Mouse (Mus musculus): Measurements from ENCODE around the gene Trpc7. TPM values are rescaled to one million over a fixed set of nuclear protein-coding genes. Genes with fewer than 3 reads are reported as not detected.

The Trpc7 gene
- polyA plus RNA-seq, 1 experiment from 2014 or later, result 0.20 TPM

DNA sequence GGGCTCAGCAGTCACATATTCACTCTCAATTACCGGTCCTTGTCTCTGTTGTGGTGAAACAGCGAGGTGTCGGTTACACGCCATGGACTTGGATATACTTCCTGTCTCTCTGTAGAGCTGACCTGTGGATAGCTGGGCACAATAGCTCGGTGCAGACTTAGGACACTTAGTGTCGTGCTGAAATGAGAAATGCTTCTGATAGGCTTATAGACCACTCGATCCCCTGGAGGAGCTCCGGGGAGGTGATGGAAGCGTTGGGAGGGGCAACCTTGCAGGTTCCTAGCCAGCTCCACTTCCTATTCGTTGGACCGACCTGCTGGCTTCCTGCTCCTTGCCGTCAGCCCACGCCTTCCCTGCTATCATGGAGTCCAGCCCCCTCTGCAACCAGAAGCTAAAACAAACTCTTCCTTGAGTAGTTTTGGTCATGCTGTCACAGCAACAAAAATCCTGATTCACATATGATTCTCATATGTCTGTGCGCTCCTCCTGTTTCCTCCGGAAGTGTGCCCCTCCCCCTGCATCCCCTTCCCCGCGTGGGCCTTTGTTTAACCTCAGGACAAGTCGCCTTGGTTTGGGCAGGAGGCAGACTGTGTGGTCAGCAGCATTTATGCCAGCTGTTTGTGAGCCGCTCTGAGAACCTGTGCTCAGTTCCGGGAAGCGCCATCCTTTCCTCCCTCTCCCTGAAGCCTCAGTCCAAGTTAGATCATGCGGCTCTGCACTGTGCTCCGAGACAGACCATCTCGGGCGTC lies 130.3 kb downstream of the Trpc7 start:
- Histone ChIP-seq H3K36me3 (ENCODE audit: control insufficient read depth, insufficient read depth, low read length) (no peaks in the 10 kb centered on the region), H3K27ac (ENCODE audit: low read depth, low read length) (peak overlapping the region; percentile 29; the same call in 1 of the 2 replicates), H3K27me3 (ENCODE audit: control insufficient read depth, insufficient read depth, low read length) (peaks cover 11% of the 10 kb centered on the region), H3K9me3 (replicated peaks; ENCODE audit: control insufficient read depth, low read length) (no peaks in the 10 kb centered on the region), H3K4me3 (ENCODE audit: low read depth, low read length) (peak overlapping the region; percentile 3; the same call in 1 of the 2 replicates), H3K9ac (ENCODE audit: low read depth, low read length) (peak overlapping the region; percentile 56; the same call in 1 of the 2 replicates), H3K4me2 (peak overlapping the region; percentile 59), H3K4me1 (ENCODE audit: control insufficient read depth, insufficient read depth, low read length) (peaks cover 26% of the 10 kb centered on the region)
- 29% methylated on average over 25 of the region's 25 CpGs for WGBS (ENCODE audit: insufficient replicate concordance)
- no peak for ATAC-seq (replicated peaks; ENCODE audit: insufficient number of reproducible peaks, low FRiP score, low TSS enrichment)

- peaks cover 11% of the 10 kb centered on the region for H3K27me3 ChIP-seq (ENCODE audit: control insufficient read depth, insufficient read depth, low read length)
- H3K27ac ChIP-seq (ENCODE audit: low read depth, low read length), result no peak overlapping the region
- no peak for ATAC-seq (replicated peaks; ENCODE audit: insufficient number of reproducible peaks, low FRiP score, low TSS enrichment)
- H3K4me3 ChIP-seq (ENCODE audit: low read depth, low read length), result no peak overlapping the region
- no peaks in the 10 kb centered on the region for H3K36me3 ChIP-seq (ENCODE audit: control insufficient read depth, insufficient read depth, low read length)
- no peaks in the 10 kb centered on the region for H3K9me3 ChIP-seq (replicated peaks; ENCODE audit: control insufficient read depth, low read length)
- H3K9ac ChIP-seq (ENCODE audit: low read depth, low read length), result no peak overlapping the region
- 0 out of 2 replicates have a peak overlapping the region, but pooled peaks have one; percentile 6 for H3K4me2 ChIP-seq
- WGBS (ENCODE audit: insufficient replicate concordance), result 31% methylated on average over 13 of the region's 13 CpGs
- H3K4me1 ChIP-seq (ENCODE audit: control insufficient read depth, insufficient read depth, low read length), result peaks cover 18% of the 10 kb centered on the region
These were observed 133.2 kb downstream of the Trpc7 start for GRCm38 (mm10) chr13:56762446-56763229.

DNA sequence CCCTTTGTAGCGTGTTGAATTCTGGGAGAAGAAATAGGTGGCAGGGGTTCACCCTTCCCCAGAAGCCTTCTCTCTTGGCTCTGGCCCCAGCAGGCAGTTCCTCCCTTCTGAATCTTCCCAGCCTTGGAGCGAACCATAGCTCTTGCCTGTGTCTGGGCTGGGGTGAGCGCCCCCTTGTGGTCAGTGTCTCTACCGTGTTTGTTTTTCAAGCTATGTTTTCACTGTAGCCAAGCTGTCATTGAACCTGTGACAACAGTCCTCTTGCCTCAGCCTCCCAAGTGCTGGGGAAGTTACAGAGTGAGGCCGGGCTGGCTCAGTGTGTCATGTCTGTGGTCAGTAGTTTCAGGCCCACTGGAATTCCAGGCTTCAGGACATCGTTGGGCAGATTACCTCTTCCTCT lies 137.3 kb downstream of the Trpc7 start:
- Histone ChIP-seq H3K27me3 (ENCODE audit: control insufficient read depth, insufficient read depth, low read length) (peaks cover 33% of the 10 kb centered on the region), H3K9ac (ENCODE audit: low read depth, low read length) (no peak overlapping the region), H3K4me1 (ENCODE audit: control insufficient read depth, insufficient read depth, low read length) (no peaks in the 10 kb centered on the region; the same call in 1 of the 2 replicates), H3K36me3 (ENCODE audit: control insufficient read depth, insufficient read depth, low read length) (no peaks in the 10 kb centered on the region), H3K4me3 (ENCODE audit: low read depth, low read length) (no peak overlapping the region), H3K27ac (ENCODE audit: low read depth, low read length) (no peak overlapping the region), H3K9me3 (replicated peaks; ENCODE audit: control insufficient read depth, low read length) (no peaks in the 10 kb centered on the region), H3K4me2 (no peak overlapping the region)
- ATAC-seq (replicated peaks; ENCODE audit: insufficient number of reproducible peaks, low FRiP score, low TSS enrichment), result no peak
- WGBS (ENCODE audit: insufficient replicate concordance), result 29% methylated on average over 6 of the region's 6 CpGs

GRCm38 (mm10) chr13:56757201-56757600 lies 138.6 kb downstream of the Trpc7 start:
- H3K27me3 ChIP-seq (ENCODE audit: control insufficient read depth, insufficient read depth, low read length), result peaks cover 42% of the 10 kb centered on the region
- no peak overlapping the region for H3K4me2 ChIP-seq

GRCm38 (mm10) chr13:56755871-56756270 lies 139.9 kb downstream of the Trpc7 start:
- H3K36me3 ChIP-seq (ENCODE audit: control insufficient read depth, insufficient read depth, low read length), result no peaks in the 10 kb centered on the region
- H3K4me2 ChIP-seq, result no peak overlapping the region
- no peak overlapping the region for H3K27ac ChIP-seq (ENCODE audit: low read depth, low read length)
- no peak for ATAC-seq (replicated peaks; ENCODE audit: insufficient number of reproducible peaks, low FRiP score, low TSS enrichment)
- WGBS (ENCODE audit: insufficient replicate concordance), result 53% methylated on average over 6 of the region's 6 CpGs
- H3K4me3 ChIP-seq (ENCODE audit: low read depth, low read length), result no peak overlapping the region
- no peak overlapping the region for H3K9ac ChIP-seq (ENCODE audit: low read depth, low read length)
- no peaks in the 10 kb centered on the region for H3K9me3 ChIP-seq (replicated peaks; ENCODE audit: control insufficient read depth, low read length)
- peaks cover 12% of the 10 kb centered on the region for H3K4me1 ChIP-seq (ENCODE audit: control insufficient read depth, insufficient read depth, low read length)
- peaks cover 50% of the 10 kb centered on the region for H3K27me3 ChIP-seq (ENCODE audit: control insufficient read depth, insufficient read depth, low read length)

More at GRCm38 (mm10) chr13:56757201-56757600, 138.6 kb downstream of the Trpc7 start:
- peaks cover 12% of the 10 kb centered on the region for H3K4me1 ChIP-seq (ENCODE audit: control insufficient read depth, insufficient read depth, low read length)
- H3K9ac ChIP-seq (ENCODE audit: low read depth, low read length), result no peak overlapping the region
- H3K36me3 ChIP-seq (ENCODE audit: control insufficient read depth, insufficient read depth, low read length), result no peaks in the 10 kb centered on the region
- H3K27ac ChIP-seq (ENCODE audit: low read depth, low read length), result no peak overlapping the region
- no peak overlapping the region for H3K4me3 ChIP-seq (ENCODE audit: low read depth, low read length)
- no peak for ATAC-seq (replicated peaks; ENCODE audit: insufficient number of reproducible peaks, low FRiP score, low TSS enrichment)
- H3K9me3 ChIP-seq (replicated peaks; ENCODE audit: control insufficient read depth, low read length), result no peaks in the 10 kb centered on the region
- WGBS (ENCODE audit: insufficient replicate concordance), result 51% methylated on average over 12 of the region's 12 CpGs

GRCm38 (mm10) chr13:56753192-56753951 lies 142.4 kb downstream of the Trpc7 start, which contains the start of gene Gm45623:
Gene Gm45623, minus strand, starts transcription at chr13:56753827.
- no peaks in the 10 kb centered on the region for H3K36me3 ChIP-seq (ENCODE audit: control insufficient read depth, insufficient read depth, low read length)
- H3K4me2 ChIP-seq, result peak within 1 kb of the TSS; percentile 99
- peak within 1 kb of the TSS; percentile 69 for H3K9ac ChIP-seq (ENCODE audit: low read depth, low read length)
- WGBS (ENCODE audit: insufficient replicate concordance), result 1% methylated on average over 70 of the region's 71 CpGs
- peaks cover 49% of the 10 kb centered on the region for H3K27me3 ChIP-seq (ENCODE audit: control insufficient read depth, insufficient read depth, low read length)
- ATAC-seq (replicated peaks; ENCODE audit: insufficient number of reproducible peaks, low FRiP score, low TSS enrichment), result no peak
- no peak within 1 kb of the TSS for H3K27ac ChIP-seq (ENCODE audit: low read depth, low read length)
- H3K4me3 ChIP-seq (ENCODE audit: low read depth, low read length), result peak within 1 kb of the TSS; percentile 56
- H3K9me3 ChIP-seq (replicated peaks; ENCODE audit: control insufficient read depth, low read length), result no peaks in the 10 kb centered on the region
- H3K4me1 ChIP-seq (ENCODE audit: control insufficient read depth, insufficient read depth, low read length), result peaks cover 16% of the 10 kb centered on the region

DNA sequence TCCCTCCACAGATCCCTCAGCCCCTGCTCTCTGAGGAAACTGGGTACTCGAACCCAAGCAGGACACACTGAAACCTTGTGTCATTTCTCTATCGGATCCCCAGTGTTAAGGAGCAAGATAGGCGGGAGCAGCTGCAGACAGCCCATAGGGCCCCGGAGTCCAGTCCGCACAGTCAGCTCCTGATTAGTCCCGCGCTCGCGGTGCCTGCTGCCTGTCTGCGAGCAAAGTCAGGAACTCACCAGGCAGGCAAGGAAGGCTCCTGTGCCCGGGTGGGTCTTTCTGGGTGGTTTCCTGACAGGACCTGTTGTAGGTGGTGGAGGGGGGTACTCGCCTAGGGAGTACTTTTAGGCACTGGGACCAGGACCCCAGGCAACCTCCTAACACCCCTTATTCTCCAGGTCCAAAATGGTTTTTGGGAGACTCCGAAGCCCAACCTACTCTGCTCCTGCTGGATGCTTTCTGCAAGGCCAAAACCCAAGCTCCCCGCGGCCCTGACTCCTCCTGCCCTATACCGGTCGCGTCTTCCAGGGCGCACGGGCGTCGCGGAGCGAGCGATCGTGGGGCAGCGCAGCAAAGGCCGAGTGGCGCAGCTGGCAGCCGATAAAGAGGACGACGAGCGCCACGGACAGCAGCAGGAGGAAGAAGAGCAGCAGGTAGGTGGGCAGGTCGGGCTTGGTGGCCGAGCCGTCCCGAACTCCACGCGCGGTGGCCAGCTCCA lies 143.2 kb downstream of the Trpc7 start:
- Histone ChIP-seq H3K9ac (ENCODE audit: low read depth, low read length) (peak overlapping the region; percentile 69), H3K4me1 (ENCODE audit: control insufficient read depth, insufficient read depth, low read length) (peaks cover 16% of the 10 kb centered on the region), H3K4me2 (peak overlapping the region; percentile 99), H3K27me3 (ENCODE audit: control insufficient read depth, insufficient read depth, low read length) (peaks cover 49% of the 10 kb centered on the region), H3K36me3 (ENCODE audit: control insufficient read depth, insufficient read depth, low read length) (no peaks in the 10 kb centered on the region), H3K9me3 (replicated peaks; ENCODE audit: control insufficient read depth, low read length) (no peaks in the 10 kb centered on the region), H3K27ac (ENCODE audit: low read depth, low read length) (no peak overlapping the region), H3K4me3 (ENCODE audit: low read depth, low read length) (peak overlapping the region; percentile 56)
- ATAC-seq (replicated peaks; ENCODE audit: insufficient number of reproducible peaks, low FRiP score, low TSS enrichment), result no peak
- WGBS (ENCODE audit: insufficient replicate concordance), result under 1% methylated on average over 41 of the region's 41 CpGs

DNA sequence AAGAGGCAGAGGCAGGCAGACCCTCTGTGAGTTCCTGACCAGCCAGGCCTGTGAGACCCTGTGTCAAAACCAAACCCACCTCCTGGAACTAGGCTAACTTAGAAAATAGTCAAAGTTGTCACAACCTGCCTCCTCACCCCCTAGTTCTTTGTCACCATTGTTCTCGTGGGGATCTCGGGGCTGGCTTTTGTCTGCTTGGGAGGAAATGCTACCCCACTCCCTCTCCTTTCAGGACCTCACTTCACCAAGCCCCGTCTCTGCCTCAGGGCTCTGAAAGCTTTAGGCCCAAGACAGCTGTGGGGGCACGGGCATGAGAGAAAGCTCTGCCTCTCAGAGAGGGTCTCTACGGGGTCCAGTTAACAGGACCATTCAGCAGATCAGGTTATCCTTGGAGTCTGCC lies 144.0 kb downstream of the Trpc7 start:
- peaks cover 16% of the 10 kb centered on the region for H3K4me1 ChIP-seq (ENCODE audit: control insufficient read depth, insufficient read depth, low read length)
- no peaks in the 10 kb centered on the region for H3K9me3 ChIP-seq (replicated peaks; ENCODE audit: control insufficient read depth, low read length)
- WGBS (ENCODE audit: insufficient replicate concordance), result 39% methylated on average over 5 of the region's 5 CpGs
- H3K9ac ChIP-seq (ENCODE audit: low read depth, low read length), result no peak overlapping the region
- peaks cover 49% of the 10 kb centered on the region for H3K27me3 ChIP-seq (ENCODE audit: control insufficient read depth, insufficient read depth, low read length)
- H3K27ac ChIP-seq (ENCODE audit: low read depth, low read length), result no peak overlapping the region
- no peak for ATAC-seq (replicated peaks; ENCODE audit: insufficient number of reproducible peaks, low FRiP score, low TSS enrichment)
- no peak overlapping the region; the same call in 1 of the 2 replicates for H3K4me3 ChIP-seq (ENCODE audit: low read depth, low read length)
- H3K4me2 ChIP-seq, result no peak overlapping the region
- no peaks in the 10 kb centered on the region for H3K36me3 ChIP-seq (ENCODE audit: control insufficient read depth, insufficient read depth, low read length)
